Mouse (Mus musculus) ES-E14 (cell line): Measurements from ENCODE around the gene Cenpu. TPM values are rescaled to one million over a fixed set of nuclear protein-coding genes. Genes with fewer than 3 reads are reported as not detected.
A peak's percentile ranks its signal among the peaks of the same experiment; 100 is the strongest.

Source experiments
- DNase-seq: peaks from one replicate; pipeline ENCODE4 v3.0.0-alpha.2; 2013; ENCODE audit warnings: low read depth, low spot score
- H3K27ac ChIP-seq: 2 replicates; pipeline ENCODE4 v1.5.1; 2012; ENCODE audit warnings: low read depth, mild to moderate bottlenecking, low read length, moderate library complexity, mixed read lengths; ENCODE audit not compliant: poor library complexity, insufficient read depth, severe bottlenecking
- H3K36me3 ChIP-seq: 2 replicates; pipeline ENCODE4 v1.6.1; 2012; ENCODE audit warnings: mild to moderate bottlenecking, low read length, moderate library complexity, mixed read lengths; ENCODE audit not compliant: control insufficient read depth, poor library complexity, insufficient read depth, severe bottlenecking
- H3K4me1 ChIP-seq, 2 experiments: fragments of 150-350 bp in 1 of 2; sonication (generic) in 1 of 2; 2 replicates each; pipeline ENCODE4 v1.6.1; 2012; ENCODE audit warnings: low read length in 2 of 2, mild to moderate bottlenecking in 1 of 2, mixed read lengths in 1 of 2; ENCODE audit not compliant: control insufficient read depth in 2 of 2, insufficient read depth in 2 of 2, poor library complexity in 1 of 2
- H3K4me3 ChIP-seq, 2 experiments: fragments of 150-350 bp in 1 of 2; sonication (generic) in 1 of 2; 2 replicates each; pipeline ENCODE4 v1.5.1; 2012; ENCODE audit warnings: low read length in 2 of 2, low read depth in 1 of 2, mild to moderate bottlenecking in 1 of 2, mixed read lengths in 1 of 2; ENCODE audit not compliant: insufficient read depth in 1 of 2, poor library complexity in 1 of 2, severe bottlenecking in 1 of 2
- H3K9ac ChIP-seq: 2 replicates; pipeline ENCODE4 v1.6.1; 2012; ENCODE audit warnings: low read depth, mild to moderate bottlenecking, low read length, mixed read lengths; ENCODE audit not compliant: poor library complexity, insufficient read depth, severe bottlenecking
- H3K9me3 ChIP-seq: fragments of 150-350 bp; sonication (generic); 2 replicates; pipeline ENCODE4 v1.6.1; 2012; ENCODE audit warnings: low read depth, mild to moderate bottlenecking, low read length; ENCODE audit not compliant: control insufficient read depth, insufficient read depth
- CHD2 ChIP-seq: IDR thresholded peaks from 2 replicates; pipeline ENCODE4 v1.6.1; 2014; ENCODE audit warnings: mild to moderate bottlenecking, low read depth, low read length, inconsistent platforms
- HCFC1 ChIP-seq: IDR thresholded peaks from 2 replicates; pipeline ENCODE4 v1.6.1; 2012; ENCODE audit warnings: low read length, inconsistent platforms, borderline replicate concordance; ENCODE audit not compliant: insufficient read depth
- MAFK ChIP-seq: IDR thresholded peaks from 2 replicates; pipeline ENCODE4 v1.6.1; 2014; ENCODE audit warnings: mild to moderate bottlenecking, low read depth, low read length, inconsistent platforms; ENCODE audit not compliant: insufficient read depth
- ZC3H11A ChIP-seq: IDR thresholded peaks from 2 replicates; pipeline ENCODE4 v1.6.1; 2012; ENCODE audit warnings: low read depth, mild to moderate bottlenecking, inconsistent platforms, low read length, borderline replicate concordance
- ZNF384 ChIP-seq: IDR thresholded peaks from 2 replicates; pipeline ENCODE4 v1.6.1; 2012; ENCODE audit warnings: low read depth, low read length, inconsistent platforms
- in situ Hi-C, 2 experiments: fragments of 600-800 bp; cut with MboI; formaldehyde crosslinking; loops; one replicate each; pipeline ENCODE4 v1.15.1; 2025; ENCODE audit warnings: low sequenced_read_pairs in 2 of 2, inconsistent platforms in 1 of 2; ENCODE audit not compliant: unreplicated experiment in 2 of 2
- total RNA-seq: library from RNA; depleted of rRNA; stranded (reverse); fragments of 300-350 nt; gene quantifications from 2 replicates; pipeline ENCODE4 v1.2.3, GENCODE M21; 2012

Gene Cenpu
- total RNA-seq, 1 experiment = 19.1 TPM

DNA sequence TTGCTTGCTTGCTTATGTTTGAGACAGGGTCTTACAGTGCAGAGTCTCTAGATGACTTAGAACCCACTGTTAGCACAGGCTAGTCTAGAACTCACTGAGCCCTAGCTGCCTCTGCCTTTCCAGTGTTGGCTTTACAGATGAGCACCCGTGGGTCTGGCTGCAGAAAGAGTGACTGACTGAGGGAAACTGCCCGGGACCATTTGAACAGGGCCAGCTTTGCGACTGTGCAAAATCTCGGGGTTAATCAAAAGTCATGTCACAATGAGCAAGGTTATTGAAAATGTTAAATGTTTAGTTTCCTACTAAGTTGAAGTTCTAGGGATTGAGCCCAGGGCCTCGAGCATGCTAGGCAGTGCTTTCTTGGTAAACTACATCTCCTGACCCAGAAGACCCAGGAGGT is 6.0 kb upstream of the Cenpu start:
- no peak overlapping the region for H3K9ac ChIP-seq
- no peak overlapping the region for H3K27ac ChIP-seq
- no peaks in the 10 kb centered on the region for H3K36me3 ChIP-seq
- H3K9me3 ChIP-seq = no peaks in the 10 kb centered on the region
- no peak for DNase-seq
- TF ChIP-seq ZNF384 = no peak
- no peak for TF ChIP-seq MAFK
- TF ChIP-seq ZC3H11A = no peak
- no peak for TF ChIP-seq CHD2
- peaks cover 0 to 8% of the 10 kb centered on the region in 2 experiments; a peak in 1 of 4 replicates for H3K4me1 ChIP-seq
- in situ Hi-C loops = loop anchor here in 1 of 2 experiments (5.0 kb wide), 1 partner anchor 234 kb away; no protein-coding TSS in a partner anchor
- H3K4me3 ChIP-seq = no peak overlapping the region

DNA sequence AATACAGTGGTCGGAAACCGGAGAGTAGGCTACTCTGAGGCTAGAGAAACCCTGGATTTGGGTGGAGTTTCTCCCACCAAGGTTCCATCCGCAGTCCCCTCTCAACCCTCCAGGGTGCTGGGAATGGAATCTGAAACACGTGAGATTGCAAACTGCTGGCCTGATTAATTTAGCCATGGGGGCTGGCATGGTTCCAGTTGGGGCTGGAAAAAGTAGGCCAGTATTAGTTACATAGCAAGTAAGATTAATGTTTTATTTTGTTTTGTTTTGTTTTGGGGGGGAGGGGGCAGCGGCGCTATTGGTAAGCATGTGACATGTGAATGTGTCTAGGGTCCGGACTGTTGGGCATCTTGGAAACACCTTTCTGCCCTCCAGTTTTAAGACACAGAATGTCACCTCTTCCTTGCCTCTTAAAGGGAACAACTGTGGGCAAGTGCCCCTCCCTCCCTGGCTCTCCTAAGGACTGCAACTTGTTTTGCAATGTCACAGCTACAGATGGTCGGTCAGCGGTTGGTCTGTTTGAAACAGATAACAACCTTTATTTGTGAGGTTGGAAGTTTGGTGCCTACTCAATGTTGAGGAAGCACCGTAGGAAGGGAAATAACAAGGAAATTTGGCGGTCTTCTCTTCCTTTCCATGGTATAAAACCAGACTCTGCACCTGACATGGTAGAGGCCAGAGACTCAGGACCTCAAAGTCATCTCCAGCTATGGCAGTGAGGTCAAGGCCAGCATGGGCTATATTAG is 5.2 kb upstream of the Cenpu start:
- in situ Hi-C loops = loop anchor here in 1 of 2 experiments (5.0 kb wide), 1 partner anchor 234 kb away; no protein-coding TSS in a partner anchor
- peaks cover 0 to 8% of the 10 kb centered on the region in 2 experiments; a peak in 1 of 4 replicates for H3K4me1 ChIP-seq
- no peak overlapping the region for H3K4me3 ChIP-seq
- no peaks in the 10 kb centered on the region for H3K36me3 ChIP-seq
- no peak for TF ChIP-seq CHD2
- no peak for TF ChIP-seq ZNF384
- TF ChIP-seq MAFK = no peak
- TF ChIP-seq HCFC1 = no peak
- no peak for TF ChIP-seq ZC3H11A
- no peak overlapping the region for H3K9ac ChIP-seq
- no peak overlapping the region for H3K27ac ChIP-seq
- H3K9me3 ChIP-seq = no peaks in the 10 kb centered on the region
- no peak for DNase-seq

DNA sequence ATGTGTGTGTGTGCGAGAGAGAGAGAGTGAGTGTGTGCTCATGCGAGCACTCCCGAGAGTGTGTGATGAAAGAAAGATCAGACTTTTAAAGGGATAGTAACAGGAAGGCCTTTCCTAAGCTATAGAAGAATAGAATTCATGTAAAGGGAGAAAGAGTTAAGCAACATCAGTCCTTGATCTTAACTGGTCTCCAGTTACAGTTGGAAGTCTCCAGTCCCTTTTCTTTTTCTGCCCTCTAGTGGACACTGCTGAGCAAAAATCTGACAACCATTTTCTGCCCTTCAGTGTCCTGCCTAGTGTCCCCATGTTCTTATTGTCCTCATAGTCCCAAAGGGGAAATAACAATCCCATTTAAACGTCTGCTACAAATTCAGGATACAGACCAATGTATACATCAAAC is 4.6 kb upstream of the Cenpu start:
- H3K4me3 ChIP-seq = no peak overlapping the region
- no peaks in the 10 kb centered on the region for H3K9me3 ChIP-seq
- TF ChIP-seq ZNF384 (no peak), ZC3H11A (peak; percentile 72), HCFC1 (no peak), MAFK (no peak)
- peaks cover 0 to 8% of the 10 kb centered on the region in 2 experiments; a peak in 1 of 4 replicates for H3K4me1 ChIP-seq
- no peak overlapping the region for H3K27ac ChIP-seq
- in situ Hi-C loops = loop anchor here in 1 of 2 experiments (5.0 kb wide), 1 partner anchor 235 kb away; no protein-coding TSS in a partner anchor
- no peak overlapping the region for H3K9ac ChIP-seq
- H3K36me3 ChIP-seq = no peaks in the 10 kb centered on the region
- DNase-seq = peak; percentile 48

GRCm38 (mm10) chr8:46550058-46550457 is 1.8 kb upstream of the Cenpu start:
- Histone ChIP-seq H3K9ac (no peak overlapping the region), H3K9me3 (no peaks in the 10 kb centered on the region), H3K4me3 (no peak overlapping the region), H3K27ac (no peak overlapping the region), H3K4me1 (peaks cover 0 to 4% of the 10 kb centered on the region in 2 experiments; a peak in 1 of 4 replicates), H3K36me3 (peaks cover 2% of the 10 kb centered on the region; the same call in 1 of the 2 replicates)
- DNase-seq = no peak
- in situ Hi-C loops = no loop called here
- no peak for TF ChIP-seq ZC3H11A
- TF ChIP-seq HCFC1 = no peak
- no peak for TF ChIP-seq CHD2
- no peak for TF ChIP-seq MAFK
- TF ChIP-seq ZNF384 = no peak
